Mouse (Mus musculus): ENCODE results near the gene Robo1.
"Not testable (repeated sequence)": the region's sequence is repeated elsewhere in the genome, so short reads cannot be mapped to it uniquely, and the experiment has no call there.

The Robo1 gene

GRCm38 (mm10) chr16:72444428-72445135 is 136.5 kb downstream of the Robo1 start:
- no peak for DNase-seq (ENCODE audit: low read depth)

GRCm38 (mm10) chr16:72458155-72458554 is 150.0 kb downstream of the Robo1 start:
- DNase-seq (ENCODE audit: low read depth), result no peak

DNA sequence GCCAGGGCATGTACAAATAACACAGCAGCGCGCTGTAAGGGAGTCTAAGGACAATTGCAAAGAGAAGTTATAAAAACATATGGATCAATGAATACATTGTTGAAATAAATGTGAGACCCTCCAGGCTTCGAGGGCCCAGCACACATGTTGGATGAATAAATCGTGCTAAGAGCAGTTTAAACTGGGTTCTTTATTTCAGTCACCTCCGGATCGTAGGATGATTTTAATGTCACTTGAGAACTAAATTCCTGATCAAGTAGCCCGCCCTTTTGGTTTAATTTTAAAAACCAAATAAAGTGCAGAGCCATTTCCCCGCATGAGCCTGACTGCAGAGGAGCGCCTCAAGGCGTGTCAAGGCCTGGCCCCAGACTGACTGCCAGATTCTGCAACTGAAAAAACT is 150.5 kb downstream of the Robo1 start:
- DNase-seq (ENCODE audit: low read depth), result no peak

DNA sequence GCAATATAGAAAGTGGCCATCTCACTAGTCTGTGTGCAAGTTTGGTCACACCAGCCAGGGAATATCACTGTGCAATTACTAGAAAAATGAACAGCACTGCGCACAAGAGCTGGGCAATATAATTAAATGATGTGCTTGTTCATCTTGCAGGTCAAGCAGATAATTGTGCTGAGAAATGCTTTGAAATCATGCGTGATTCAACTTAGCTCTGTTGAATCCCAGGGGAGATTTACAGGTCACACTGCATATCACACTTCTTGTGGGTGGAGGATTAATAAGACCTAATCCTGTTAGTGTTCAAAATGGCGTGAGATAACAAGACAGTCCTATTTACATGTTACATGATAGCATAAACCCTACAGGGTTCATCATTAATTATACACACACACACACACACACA is 157.6 kb downstream of the Robo1 start:
- DNase-seq (ENCODE audit: low read depth), result no peak

GRCm38 (mm10) chr16:72470037-72470673 is 162.0 kb downstream of the Robo1 start:
- DNase-seq (ENCODE audit: low read depth), result no peak

- no peak for DNase-seq (ENCODE audit: low read depth)
Observed at GRCm38 (mm10) chr16:72510716-72511199, 202.7 kb downstream of the Robo1 start.

- no peak for DNase-seq (ENCODE audit: low read depth)
Observed at GRCm38 (mm10) chr16:72531337-72531736, 223.2 kb downstream of the Robo1 start.

GRCm38 (mm10) chr16:72533900-72534571 is 225.9 kb downstream of the Robo1 start:
- DNase-seq (ENCODE audit: low read depth), result no peak

GRCm38 (mm10) chr16:72538171-72538570 is 230.1 kb downstream of the Robo1 start:
- DNase-seq (ENCODE audit: low read depth), result no peak

- no peak for DNase-seq (ENCODE audit: low read depth)
Observed at GRCm38 (mm10) chr16:72543928-72544327, 235.8 kb downstream of the Robo1 start.

- no peak for DNase-seq (ENCODE audit: low read depth)
Observed at GRCm38 (mm10) chr16:72544950-72545349, 236.8 kb downstream of the Robo1 start.

GRCm38 (mm10) chr16:72551672-72552243 is 243.7 kb downstream of the Robo1 start:
- DNase-seq (ENCODE audit: low read depth), result no peak

DNA sequence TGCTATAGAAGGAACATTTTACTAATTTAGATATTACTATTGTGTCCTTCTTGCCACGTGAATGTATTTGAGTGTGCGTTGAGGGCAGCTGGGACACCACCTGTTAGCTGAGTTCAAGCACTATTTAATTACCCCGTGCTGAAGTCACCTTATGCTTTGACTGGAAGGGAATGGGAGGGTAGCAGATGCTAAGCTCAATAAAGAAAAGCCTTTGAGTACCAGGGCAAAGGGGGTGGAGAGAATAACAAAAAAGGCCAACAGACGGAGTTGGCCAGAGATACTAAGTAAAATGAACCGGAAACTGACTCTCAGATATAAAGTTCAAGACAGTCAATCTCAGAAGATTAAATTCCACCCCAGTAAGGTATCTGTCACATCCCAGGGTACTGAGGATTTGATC is 245.6 kb downstream of the Robo1 start:
- no peak for DNase-seq (ENCODE audit: low read depth)

DNA sequence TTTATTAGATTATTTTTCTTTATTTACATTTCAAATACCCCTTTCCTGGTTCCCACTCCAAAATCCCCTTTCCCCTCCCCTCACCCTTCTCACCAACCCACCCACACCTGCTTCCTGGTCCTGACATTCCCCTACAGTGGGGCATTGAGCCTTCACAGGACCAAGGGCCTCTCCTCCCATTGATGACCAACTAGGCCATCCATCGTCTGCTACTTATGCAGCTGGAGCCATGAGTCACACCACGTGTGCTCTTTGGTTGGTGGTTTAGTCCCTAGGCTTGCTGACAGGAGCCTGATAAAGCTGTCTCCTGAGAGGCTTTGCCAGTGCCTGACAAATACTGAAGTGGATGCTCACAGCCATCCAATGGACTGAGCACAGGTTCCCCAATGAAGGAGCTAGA is 254.0 kb downstream of the Robo1 start:
- not testable (repeated sequence) for DNase-seq (ENCODE audit: low read depth)

DNA sequence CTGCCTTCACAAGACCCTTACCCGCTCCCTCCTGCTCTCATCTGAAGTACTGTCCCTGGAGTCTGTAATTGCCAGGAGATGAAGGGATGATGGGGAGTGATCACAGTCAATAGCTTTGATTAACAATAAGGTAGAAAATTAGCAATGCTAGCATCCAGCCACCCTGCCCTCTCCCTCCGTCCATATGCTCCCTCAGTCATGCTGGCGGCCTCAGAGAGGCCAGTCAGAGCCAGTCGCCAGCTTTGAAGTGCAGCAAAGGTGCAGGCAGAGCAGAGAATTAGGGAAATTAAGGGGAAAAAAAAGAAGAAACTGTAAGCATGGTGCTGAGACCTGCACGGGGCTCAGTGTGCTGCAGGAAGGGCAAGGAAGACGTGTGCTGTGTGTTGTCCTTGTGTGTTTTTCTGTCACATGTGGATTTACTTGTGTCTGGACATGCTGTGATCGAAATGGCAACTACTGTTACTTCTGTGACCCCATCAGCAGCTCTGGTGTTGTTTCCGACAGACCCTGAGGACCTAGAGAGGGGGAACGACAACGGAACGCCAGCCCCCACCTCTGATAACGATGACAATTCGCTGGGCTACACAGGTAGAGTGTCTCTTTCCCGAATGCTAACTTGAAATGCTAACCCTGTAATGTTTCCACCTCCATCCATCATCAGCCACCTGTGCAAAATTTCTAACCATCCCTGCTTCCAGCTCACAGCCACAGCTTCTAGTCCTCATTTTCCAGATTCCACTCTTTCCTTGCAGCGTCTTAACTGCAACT is 255.3 kb downstream of the Robo1 start:
- DNase-seq (ENCODE audit: low read depth), result no peak

GRCm38 (mm10) chr16:72575171-72575570 is 267.1 kb downstream of the Robo1 start:
- no peak for DNase-seq (ENCODE audit: low read depth)

- no peak for DNase-seq (ENCODE audit: low read depth)
Observed at GRCm38 (mm10) chr16:72576956-72577355, 268.9 kb downstream of the Robo1 start.

- no peak for DNase-seq (ENCODE audit: low read depth)
Observed at GRCm38 (mm10) chr16:72584454-72585159, 276.5 kb downstream of the Robo1 start.

- DNase-seq (ENCODE audit: low read depth), result no peak
Observed at GRCm38 (mm10) chr16:72585160-72585813, 277.2 kb downstream of the Robo1 start.

GRCm38 (mm10) chr16:72587376-72588072 is 279.4 kb downstream of the Robo1 start:
- no peak for DNase-seq (ENCODE audit: low read depth)

Measured in induced T-regulatory cell, adult 2 months (primary cell).